Mouse (Mus musculus) erythroblast, adult 5-6 weeks (primary cell): ENCODE measurements around the gene Socs7. TPM values are rescaled to one million over a fixed set of nuclear protein-coding genes. Genes with fewer than 3 reads are reported as not detected.

Experiments
- ATAC-seq: replicated peaks from 2 replicates; pipeline ENCODE4 v1.8.0; 2016; ENCODE audit warnings: moderate number of reproducible peaks, mild to moderate bottlenecking, moderate TSS enrichment, inconsistent platforms; ENCODE audit not compliant: poor library complexity, low FRiP score, severe bottlenecking
- total RNA-seq, 2 experiments: library from RNA; stranded (forward) in 1 of 2; stranded (reverse) in 1 of 2; fragments of 150-400 nt in 1 of 2; fragments of 200-764, 138-1000 nt in 1 of 2; gene quantifications; 2 replicates each; pipeline versions ENCODE4 v1.2.3 to v1.2.4; 2015 to 2017; ENCODE audit warnings: low replicate concordance in 2 of 2

Gene Socs7
- total RNA-seq, 2 experiments from 2014 or later: 2.0 to 3.1 TPM

DNA sequence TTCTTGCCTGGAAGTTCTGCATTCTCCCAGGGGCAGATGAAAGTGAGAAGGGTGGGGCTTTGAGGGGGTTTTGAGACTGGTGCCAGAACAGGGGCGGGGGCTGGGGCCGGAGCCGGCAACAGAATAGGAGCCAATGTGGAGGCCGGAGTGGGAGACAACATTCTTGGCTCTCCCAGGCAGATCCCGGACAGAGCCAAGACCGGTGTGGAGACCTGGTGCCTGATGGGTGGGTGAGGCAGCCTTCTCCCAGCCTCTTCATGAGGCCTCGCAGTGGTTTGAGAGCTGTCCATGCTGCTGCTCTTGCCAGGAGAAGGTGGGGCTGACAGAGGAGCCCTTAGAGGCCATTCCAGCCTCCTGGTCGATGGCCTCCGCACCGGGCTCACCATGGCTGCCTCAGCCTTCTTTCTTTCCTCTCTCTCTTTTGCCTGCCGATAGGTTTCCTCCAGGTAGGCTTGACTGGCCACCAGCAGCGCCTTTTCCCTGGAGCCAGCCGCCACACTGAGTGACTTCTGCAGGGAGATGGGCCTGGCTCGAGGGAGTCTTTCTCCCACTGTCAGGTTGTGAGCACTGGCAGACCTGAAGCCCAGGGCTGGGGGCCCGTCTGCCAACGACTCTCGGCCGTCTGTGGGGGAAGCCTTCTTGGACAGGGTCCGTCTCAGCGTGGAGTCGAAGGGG lies 23.9 kb upstream of the Socs7 start:
- no peak for ATAC-seq

- ATAC-seq: no peak
Observed at GRCm38 (mm10) chr11:97338977-97339315, 23.4 kb upstream of the Socs7 start.

GRCm38 (mm10) chr11:97343175-97343574 lies 19.2 kb upstream of the Socs7 start:
- ATAC-seq: no peak

DNA sequence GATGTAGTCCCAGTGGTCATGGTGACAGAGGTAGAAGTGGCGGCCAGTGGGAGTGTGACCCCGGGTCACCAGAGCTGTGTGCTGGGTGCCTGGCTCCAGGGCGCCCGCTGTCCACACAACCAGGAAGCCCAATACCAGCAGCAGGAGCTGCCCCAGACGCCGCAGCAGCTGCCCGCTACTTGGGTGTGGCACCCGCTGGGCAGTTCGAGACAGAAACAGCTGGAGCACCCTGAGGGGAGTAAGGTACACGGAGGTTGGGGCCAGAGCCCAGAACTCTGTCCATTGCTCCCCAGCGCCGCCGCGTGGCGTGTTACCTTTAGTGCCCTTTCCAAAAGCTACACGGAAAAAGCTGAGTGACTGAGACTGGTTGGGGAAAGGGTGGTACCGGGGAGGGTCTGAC lies 18.7 kb upstream of the Socs7 start:
- no peak for ATAC-seq

- ATAC-seq: no peak
Observed at GRCm38 (mm10) chr11:97345446-97345845, 16.9 kb upstream of the Socs7 start.

GRCm38 (mm10) chr11:97346383-97346782 lies 16.0 kb upstream of the Socs7 start:
- no peak for ATAC-seq

DNA sequence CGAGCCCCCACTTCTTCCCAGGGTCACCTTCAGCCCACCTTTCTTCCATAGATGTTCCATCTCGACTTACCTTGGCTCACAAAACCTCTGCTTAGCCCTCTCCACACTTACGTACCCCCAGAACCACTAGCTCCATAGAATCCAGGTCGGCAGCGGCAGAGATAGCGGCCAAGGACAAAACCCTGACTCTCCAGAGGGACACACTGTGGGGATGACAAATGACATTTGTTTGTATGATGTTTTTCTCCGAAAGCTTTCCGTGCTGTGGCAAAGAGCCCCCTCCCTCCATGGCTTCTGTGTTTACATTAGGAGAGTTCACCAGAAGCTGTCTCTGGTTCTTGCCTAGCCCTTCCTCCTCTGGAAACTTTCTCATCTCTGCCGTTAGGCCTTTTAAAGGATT lies 15.1 kb upstream of the Socs7 start:
- ATAC-seq: no peak

DNA sequence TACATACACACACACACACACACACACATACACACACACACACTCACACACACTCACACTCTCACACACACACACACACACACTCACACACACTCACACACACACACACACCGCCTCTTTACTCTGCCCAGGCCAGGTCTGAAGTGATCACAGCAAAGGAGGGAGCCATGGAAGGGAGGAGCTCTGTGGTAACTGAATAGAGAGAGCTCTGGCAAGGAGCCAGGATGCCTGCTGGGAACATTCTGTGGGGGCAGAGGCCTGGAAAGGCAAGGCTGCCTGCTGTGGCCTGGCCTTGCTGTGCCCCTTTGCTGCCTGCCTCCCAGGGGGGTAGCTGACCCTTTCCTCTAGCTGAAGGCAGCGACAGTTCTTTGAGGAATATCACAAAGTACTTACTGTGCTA lies 12.3 kb upstream of the Socs7 start:
- ATAC-seq: no peak

DNA sequence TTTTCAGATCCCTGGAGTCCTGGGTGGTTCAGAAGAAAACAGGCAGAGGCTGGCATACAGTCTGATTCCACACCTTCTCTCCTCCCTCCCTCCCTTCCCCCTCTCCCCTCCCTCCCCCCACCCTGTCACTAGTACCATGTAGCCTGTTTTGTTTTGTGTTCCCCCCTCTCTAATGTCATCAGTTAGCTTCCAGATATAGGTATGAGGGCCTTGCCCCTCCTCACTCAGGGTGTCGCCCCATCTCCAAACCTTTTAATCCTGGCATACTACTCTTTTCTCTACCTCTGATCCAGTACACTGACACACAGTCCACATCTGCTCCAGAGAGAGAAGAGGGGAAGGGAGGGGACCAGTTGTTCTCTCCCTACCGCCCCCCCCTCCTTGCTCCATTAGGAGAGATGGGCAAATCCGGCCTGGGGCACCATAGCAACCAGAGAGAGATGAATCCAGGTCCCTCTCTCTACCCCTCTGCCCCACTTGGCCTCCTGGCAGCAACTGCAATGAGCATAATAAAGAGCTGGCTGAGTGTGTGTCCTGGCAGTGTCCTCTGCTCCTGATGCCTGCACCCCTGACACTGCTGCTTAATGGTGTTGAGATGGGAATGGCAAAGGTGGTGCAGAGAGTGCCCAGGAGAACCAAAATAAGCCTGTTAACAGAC lies 10.2 kb upstream of the Socs7 start, which contains the start of gene Gpr179:
Gene Gpr179, minus strand, starts transcription at position 51 of the 658 bp plus-strand sequence.
- ATAC-seq: no peak

GRCm38 (mm10) chr11:97352935-97353597 lies 9.3 kb upstream of the Socs7 start:
- no peak for ATAC-seq

GRCm38 (mm10) chr11:97354646-97355045 lies 7.7 kb upstream of the Socs7 start:
- ATAC-seq: no peak

- no peak for ATAC-seq
Observed at GRCm38 (mm10) chr11:97355247-97355646, 7.1 kb upstream of the Socs7 start.

DNA sequence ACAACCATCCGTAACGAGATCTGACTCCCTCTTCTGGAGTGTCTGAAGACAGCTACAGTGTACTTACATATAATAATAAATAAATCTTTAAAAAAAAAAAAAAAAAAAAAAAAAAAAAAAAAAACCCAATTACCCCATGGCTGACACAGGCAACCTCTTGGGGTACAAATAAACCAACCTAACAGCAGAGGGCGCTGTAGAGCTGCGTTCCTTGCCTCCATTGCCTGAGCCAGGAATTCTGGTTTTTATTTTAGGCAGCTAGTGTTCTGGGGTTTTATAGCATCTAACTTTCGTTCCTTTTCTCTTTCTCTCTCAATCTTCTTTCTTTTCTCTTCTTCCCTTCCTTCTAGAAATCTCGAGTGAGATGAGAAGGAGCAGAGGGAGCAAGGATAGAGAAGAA lies 4.7 kb upstream of the Socs7 start:
- ATAC-seq: peak; percentile 47; the same call in 1 of the 2 replicates

DNA sequence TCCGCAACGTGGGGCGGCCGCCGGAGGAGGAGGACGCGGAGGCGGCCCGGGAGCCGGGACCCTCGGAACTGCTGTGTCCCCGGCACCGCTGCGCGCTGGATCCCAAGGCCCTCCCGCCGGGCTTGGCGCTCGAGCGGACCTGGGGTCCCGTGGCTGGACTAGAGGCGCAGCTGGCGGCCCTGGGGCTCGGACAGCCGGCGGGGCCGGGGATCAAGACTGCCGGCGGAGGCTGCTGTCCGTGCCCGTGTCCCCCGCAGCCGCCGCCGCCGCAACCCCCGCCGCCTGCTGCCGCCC lies 245 bp downstream of the Socs7 start:
- ATAC-seq: no peak

- ATAC-seq: peak; percentile 37
Observed at GRCm38 (mm10) chr11:97362943-97363643, 742 bp downstream of the Socs7 start.

- peak; percentile 30 for ATAC-seq
Observed at GRCm38 (mm10) chr11:97363644-97363995, 1.3 kb downstream of the Socs7 start.

GRCm38 (mm10) chr11:97365556-97365955 lies 3.2 kb downstream of the Socs7 start:
- ATAC-seq: no peak

DNA sequence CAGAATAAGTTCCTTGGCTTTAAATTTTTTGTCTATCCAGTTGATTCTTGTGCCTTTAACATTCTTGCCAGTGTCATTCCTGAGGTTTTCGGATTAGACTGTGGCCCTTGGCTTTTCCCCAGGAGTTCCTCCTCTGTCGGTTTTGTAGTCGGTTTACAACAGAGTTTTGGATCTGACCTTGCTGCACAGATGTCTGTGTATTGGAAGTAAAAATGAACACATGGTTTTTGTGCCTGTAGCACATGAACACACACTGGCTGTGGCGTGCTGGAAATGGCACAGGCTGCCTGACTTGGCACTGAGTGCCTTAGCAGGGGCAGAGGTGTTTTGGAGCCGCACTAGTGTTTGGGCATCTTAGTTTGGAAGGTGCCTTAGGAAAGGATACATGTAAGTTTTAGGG lies 6.2 kb downstream of the Socs7 start:
- no peak for ATAC-seq

DNA sequence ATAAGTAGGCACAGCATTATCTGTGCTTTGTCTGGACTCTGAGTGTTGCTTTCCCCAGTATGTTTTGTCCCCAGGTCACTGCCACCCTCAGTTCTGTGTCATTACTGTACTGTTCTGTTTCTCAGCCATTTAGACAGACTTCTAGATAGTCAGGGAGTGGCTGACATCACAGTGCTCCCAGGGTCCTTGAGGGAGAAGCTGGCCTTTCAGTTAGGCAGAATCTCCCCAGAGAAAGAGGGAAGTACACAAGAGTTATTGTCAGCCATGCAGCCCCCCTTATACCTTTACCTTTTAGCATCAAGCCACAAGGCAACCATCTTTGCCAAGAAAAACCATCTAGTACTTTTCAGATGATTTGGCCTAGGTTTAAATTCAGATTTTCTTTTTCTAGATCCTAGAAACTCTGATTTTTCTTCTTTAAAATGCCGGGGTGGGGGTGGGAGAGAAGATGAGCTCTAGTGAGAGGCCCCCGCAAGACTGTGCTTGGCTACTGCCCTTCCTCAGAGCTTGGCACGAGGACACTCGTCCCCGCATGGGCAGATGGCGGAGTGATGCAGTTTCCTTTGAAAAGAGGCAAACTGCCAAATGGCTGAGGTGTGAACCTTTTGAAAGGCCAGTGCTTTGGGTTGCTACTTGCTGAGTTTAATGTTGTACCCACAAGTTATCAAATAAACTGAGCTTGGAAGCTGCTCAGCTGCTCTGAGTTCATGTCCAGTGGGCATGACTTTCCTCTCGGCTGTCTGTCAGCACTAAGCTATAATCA lies 8.2 kb downstream of the Socs7 start:
- no peak for ATAC-seq

- ATAC-seq: no peak
Observed at GRCm38 (mm10) chr11:97372159-97372864, 10.0 kb downstream of the Socs7 start.
